Mouse (Mus musculus) limb, embryonic 11.5 days (tissue): Measurements from ENCODE around the gene Smtnl1. TPM values are rescaled to one million over a fixed set of nuclear protein-coding genes. Genes with fewer than 3 reads are reported as not detected.

Source experiments
- ATAC-seq: fragments of 200-750 bp; cut with Nextera tagmentation; 2 replicates; pipeline ENCODE4 v1.8.0; 2017; ENCODE audit warnings: low read depth; ENCODE audit not compliant: insufficient number of reproducible peaks, low FRiP score, low TSS enrichment
- DNase-seq: peaks from one replicate; pipeline ENCODE4 v3.0.0-alpha.2; 2015; ENCODE audit warnings: low spot score
- H3K27ac ChIP-seq: fragments of 300-500 bp; sonication (generic); replicated peaks from 2 replicates; pipeline ENCODE4 v1.5.1; 2014; ENCODE audit warnings: low read depth, mild to moderate bottlenecking, low read length
- H3K27me3 ChIP-seq: fragments of 300-500 bp; sonication (generic); 2 replicates; pipeline ENCODE4 v1.6.1; 2014; ENCODE audit warnings: mild to moderate bottlenecking, low read length, mixed read lengths; ENCODE audit not compliant: control insufficient read depth, insufficient read depth
- H3K36me3 ChIP-seq: fragments of 300-500 bp; sonication (generic); 2 replicates; pipeline ENCODE4 v1.6.1; 2014; ENCODE audit warnings: mild to moderate bottlenecking, low read length, moderate library complexity, mixed read lengths; ENCODE audit not compliant: control insufficient read depth, insufficient read depth
- H3K4me1 ChIP-seq: fragments of 300-500 bp; sonication (generic); 2 replicates; pipeline ENCODE4 v1.6.1; 2014; ENCODE audit warnings: low read length, mixed read lengths; ENCODE audit not compliant: control insufficient read depth, insufficient read depth
- H3K4me2 ChIP-seq: fragments of 300-500 bp; sonication (generic); 2 replicates; pipeline ENCODE4 v1.6.1; 2014; ENCODE audit warnings: low read depth, mild to moderate bottlenecking, moderate library complexity; ENCODE audit not compliant: severe bottlenecking
- H3K4me3 ChIP-seq: fragments of 300-500 bp; sonication (generic); 2 replicates; pipeline ENCODE4 v1.5.1; 2014; ENCODE audit warnings: low read depth, low read length
- H3K9ac ChIP-seq: fragments of 300-500 bp; sonication (generic); 2 replicates; pipeline ENCODE4 v1.6.1; 2014; ENCODE audit warnings: mild to moderate bottlenecking, low read length
- H3K9me3 ChIP-seq: fragments of 300-500 bp; sonication (generic); 2 replicates; pipeline ENCODE4 v1.6.1; 2016; ENCODE audit warnings: low read length; ENCODE audit not compliant: control insufficient read depth
- WGBS: fragments of 180-500 bp; shearing (Covaris S2); extraction: QIAGEN DNeasy Blood & Tissue Kit; methylation state at CpG from one replicate; pipeline ENCODE4 v1.1.7; 2014; 5-methylcytosine and 5-hydroxymethylcytosine counted together
- polyA plus RNA-seq: library from polyadenylated mRNA; unstranded; fragments of >200 nt; fragmentation: Nextera tagmentation; extraction: Ambion mirVana; gene quantifications from 2 replicates; pipeline ENCODE4 v1.2.1, GENCODE M21; 2014

The Smtnl1 gene
- polyA plus RNA-seq, 1 experiment from 2014 or later = 0.32 TPM

DNA sequence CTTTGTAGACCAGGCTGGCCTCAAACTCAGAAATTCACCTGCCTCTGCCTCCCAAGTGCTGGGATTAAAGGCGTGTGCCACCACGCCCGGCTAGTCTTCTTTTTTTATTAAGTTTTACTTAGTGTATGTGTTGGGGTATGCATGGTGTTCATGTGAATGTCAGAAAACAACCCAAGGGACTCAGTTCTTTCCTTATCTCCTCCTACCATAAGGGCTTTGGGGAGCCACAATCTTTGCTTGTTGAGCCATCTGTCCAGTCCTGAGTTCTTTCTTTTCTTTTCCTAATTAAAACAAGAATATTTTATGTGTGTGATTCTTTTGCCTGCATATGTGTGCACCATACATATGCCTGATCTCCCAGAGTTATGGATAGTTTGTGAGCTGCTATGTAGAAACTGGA lies 29.3 kb downstream of the Smtnl1 start:
- DNase-seq (no peak), ATAC-seq (no peak)
- no peak overlapping the region for H3K27ac ChIP-seq
- 96% methylated on average over 3 of the region's 3 CpGs for WGBS
- no peaks in the 10 kb centered on the region for H3K27me3 ChIP-seq
- no peak overlapping the region for H3K4me3 ChIP-seq
- no peaks in the 10 kb centered on the region for H3K9me3 ChIP-seq
- no peak overlapping the region for H3K4me2 ChIP-seq
- H3K9ac ChIP-seq = no peak overlapping the region
- no peaks in the 10 kb centered on the region for H3K36me3 ChIP-seq
- H3K4me1 ChIP-seq = no peaks in the 10 kb centered on the region

DNA sequence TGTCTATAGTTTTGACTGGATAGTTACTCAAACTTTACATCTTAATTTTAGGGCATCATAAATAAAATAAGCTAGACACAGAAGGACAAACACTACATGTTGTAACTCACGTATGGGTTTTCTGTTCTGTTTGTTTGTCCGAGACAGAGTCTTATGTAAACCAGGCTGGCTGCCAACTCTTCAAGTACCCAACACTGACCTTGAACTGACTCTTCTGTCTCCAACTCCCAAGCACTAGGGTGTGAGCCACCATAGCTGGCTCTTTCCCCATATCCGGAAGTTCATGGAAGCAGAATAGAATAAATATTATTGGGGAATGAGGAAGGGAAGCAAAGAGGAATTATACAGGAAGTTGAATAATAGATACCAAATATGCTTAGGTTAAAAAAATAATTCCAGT lies 29.9 kb downstream of the Smtnl1 start:
- Histone ChIP-seq H3K27ac (no peak overlapping the region), H3K9ac (no peak overlapping the region), H3K4me1 (no peaks in the 10 kb centered on the region), H3K36me3 (no peaks in the 10 kb centered on the region), H3K4me2 (no peak overlapping the region), H3K4me3 (no peak overlapping the region), H3K27me3 (no peaks in the 10 kb centered on the region), H3K9me3 (no peaks in the 10 kb centered on the region)
- no peak for DNase-seq
- 87% methylated on average over 3 of the region's 3 CpGs for WGBS
- ATAC-seq = no peak

DNA sequence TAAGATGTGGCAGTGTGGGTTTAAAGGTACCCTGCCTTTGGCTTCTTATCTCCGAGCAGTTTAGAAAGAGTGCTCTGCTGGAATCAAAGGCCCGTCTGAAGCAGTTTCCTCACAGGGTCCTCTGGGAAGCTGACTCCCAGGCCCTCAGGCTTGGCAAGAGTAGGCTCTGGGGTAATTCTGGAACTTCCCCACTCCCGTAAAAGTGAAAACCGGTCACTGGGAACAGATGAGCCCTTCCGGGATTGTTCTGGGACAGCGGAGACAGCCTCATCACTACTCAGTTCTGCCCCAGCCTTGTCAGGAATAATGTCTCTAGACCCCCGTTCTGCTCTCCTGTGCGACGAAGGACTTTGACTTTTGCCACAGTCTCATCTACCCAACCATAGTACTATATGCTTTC lies 32.0 kb downstream of the Smtnl1 start:
- DNase-seq (no peak), ATAC-seq (no peak)
- Histone ChIP-seq H3K27me3 (no peaks in the 10 kb centered on the region), H3K27ac (no peak overlapping the region), H3K36me3 (no peaks in the 10 kb centered on the region), H3K4me1 (no peaks in the 10 kb centered on the region), H3K4me2 (no peak overlapping the region), H3K9me3 (no peaks in the 10 kb centered on the region), H3K4me3 (no peak overlapping the region), H3K9ac (no peak overlapping the region)
- 50% methylated on average over 9 of the region's 9 CpGs for WGBS

DNA sequence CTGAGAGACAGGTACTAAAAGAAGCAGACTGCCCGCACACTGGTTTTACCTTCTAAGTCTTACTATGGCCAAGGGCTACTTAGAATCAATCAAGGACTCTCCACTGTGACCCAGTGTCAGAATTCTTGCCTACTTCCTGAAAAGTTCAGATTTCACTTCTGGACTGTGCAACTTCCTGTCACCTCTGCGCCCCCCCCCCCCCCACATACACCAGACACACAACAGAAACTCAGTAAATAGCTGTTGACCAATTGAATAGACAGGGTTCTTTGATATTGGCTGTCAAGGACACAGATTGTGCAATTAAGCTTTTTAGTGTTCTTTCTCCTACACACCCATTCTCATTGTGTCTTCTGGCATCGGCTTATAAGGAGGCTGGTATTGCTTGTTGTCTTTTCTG lies 34.1 kb downstream of the Smtnl1 start:
- no peaks in the 10 kb centered on the region for H3K36me3 ChIP-seq
- H3K27me3 ChIP-seq = no peaks in the 10 kb centered on the region
- ATAC-seq (no peak), DNase-seq (no peak)
- WGBS = 92% methylated on average over 3 of the region's 3 CpGs
- no peaks in the 10 kb centered on the region for H3K9me3 ChIP-seq
- no peak overlapping the region for H3K4me2 ChIP-seq
- no peak overlapping the region for H3K4me3 ChIP-seq
- no peaks in the 10 kb centered on the region for H3K4me1 ChIP-seq
- H3K27ac ChIP-seq = no peak overlapping the region
- H3K9ac ChIP-seq = no peak overlapping the region

DNA sequence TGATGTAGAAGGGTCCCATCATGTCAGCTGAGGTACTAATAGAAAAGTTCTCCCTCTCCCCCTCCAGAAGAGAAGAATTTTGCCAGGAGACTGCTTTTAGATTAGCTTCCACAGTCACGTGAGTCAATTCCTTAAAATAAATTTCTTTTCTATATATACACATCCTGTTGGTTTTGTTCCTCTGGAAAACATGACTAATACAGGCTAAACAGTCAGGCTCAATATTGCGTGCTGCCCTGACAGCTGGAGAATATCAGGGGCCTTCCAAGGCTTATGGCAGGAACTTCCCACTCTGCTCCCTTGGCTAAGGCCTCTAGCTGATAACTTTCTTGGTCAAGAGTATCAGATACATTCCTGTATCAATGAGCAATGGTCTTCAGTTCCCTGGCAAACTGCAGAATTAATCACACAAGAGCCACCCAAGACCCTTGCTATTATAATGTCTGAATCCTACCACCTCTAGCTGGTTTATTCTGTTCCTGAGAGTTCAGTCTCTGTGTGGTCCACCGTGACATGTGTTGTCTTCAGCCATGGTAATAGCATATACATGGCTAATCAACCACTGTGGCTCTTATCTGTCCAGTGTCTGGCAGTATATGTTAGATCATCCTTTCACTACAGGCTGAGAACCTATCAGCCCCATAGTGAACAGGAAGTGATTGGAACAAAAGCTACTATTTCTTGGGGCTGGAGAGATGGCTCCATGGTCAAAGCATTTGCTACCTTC lies 38.4 kb downstream of the Smtnl1 start:
- Histone ChIP-seq H3K9me3 (no peaks in the 10 kb centered on the region), H3K4me2 (no peak overlapping the region), H3K27me3 (no peaks in the 10 kb centered on the region), H3K27ac (no peak overlapping the region), H3K36me3 (no peaks in the 10 kb centered on the region), H3K9ac (no peak overlapping the region), H3K4me3 (no peak overlapping the region), H3K4me1 (no peaks in the 10 kb centered on the region)
- no peak for DNase-seq
- no peak for ATAC-seq
- WGBS = 88% methylated on average over 3 of the region's 3 CpGs

DNA sequence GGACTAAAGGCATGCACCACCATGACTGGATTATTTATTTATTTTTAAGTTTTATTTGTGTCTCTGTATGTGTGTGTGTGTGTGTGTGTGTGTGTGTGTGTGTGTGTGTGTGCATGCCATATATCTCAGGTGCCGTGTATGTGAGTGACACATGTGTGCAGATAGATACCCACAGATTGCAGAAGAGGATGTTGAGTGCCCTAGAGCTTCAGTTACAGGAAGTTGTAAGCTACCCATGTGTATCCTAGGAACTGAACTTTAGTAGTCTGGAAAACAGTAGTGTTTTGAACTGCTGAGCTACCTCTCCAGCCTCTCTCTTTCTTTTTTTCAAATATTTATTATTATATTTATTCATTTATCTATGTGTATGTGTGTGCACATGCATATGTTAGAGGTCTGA lies 39.1 kb downstream of the Smtnl1 start:
- no peak overlapping the region for H3K4me2 ChIP-seq
- DNase-seq (no peak), ATAC-seq (no peak)
- H3K36me3 ChIP-seq = no peaks in the 10 kb centered on the region
- H3K4me1 ChIP-seq = no peaks in the 10 kb centered on the region
- H3K9me3 ChIP-seq = no peaks in the 10 kb centered on the region
- WGBS = 94% methylated on average over 1 of the region's 1 CpGs
- no peak overlapping the region for H3K9ac ChIP-seq
- no peaks in the 10 kb centered on the region for H3K27me3 ChIP-seq
- H3K4me3 ChIP-seq = no peak overlapping the region
- H3K27ac ChIP-seq = no peak overlapping the region

DNA sequence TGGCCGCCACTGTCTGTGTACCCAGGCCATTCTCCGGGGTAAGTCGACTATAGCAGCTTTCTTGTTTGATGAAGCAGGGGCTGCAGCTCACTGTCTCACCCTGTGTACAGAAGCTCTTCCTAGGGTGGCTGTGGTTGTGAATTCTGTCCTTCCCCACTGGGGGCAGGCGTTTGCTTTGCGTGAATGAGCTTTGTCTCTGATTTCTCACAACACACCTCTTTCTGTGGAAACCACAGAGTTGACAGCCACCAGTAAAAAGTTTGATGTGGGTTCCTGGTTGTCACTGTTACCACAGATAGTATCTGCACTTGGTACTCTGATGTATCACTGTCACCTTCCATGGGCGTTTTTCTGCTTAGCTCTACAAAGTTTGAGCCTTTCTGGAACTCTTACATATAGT lies 43.2 kb downstream of the Smtnl1 start:
- Histone ChIP-seq H3K36me3 (no peaks in the 10 kb centered on the region), H3K9ac (no peak overlapping the region), H3K4me3 (no peak overlapping the region), H3K9me3 (no peaks in the 10 kb centered on the region), H3K4me2 (no peak overlapping the region), H3K27me3 (no peaks in the 10 kb centered on the region), H3K4me1 (peaks cover 4% of the 10 kb centered on the region; the same call in 1 of the 2 replicates), H3K27ac (no peak overlapping the region)
- WGBS = 62% methylated on average over 6 of the region's 6 CpGs
- DNase-seq (no peak), ATAC-seq (no peak)

DNA sequence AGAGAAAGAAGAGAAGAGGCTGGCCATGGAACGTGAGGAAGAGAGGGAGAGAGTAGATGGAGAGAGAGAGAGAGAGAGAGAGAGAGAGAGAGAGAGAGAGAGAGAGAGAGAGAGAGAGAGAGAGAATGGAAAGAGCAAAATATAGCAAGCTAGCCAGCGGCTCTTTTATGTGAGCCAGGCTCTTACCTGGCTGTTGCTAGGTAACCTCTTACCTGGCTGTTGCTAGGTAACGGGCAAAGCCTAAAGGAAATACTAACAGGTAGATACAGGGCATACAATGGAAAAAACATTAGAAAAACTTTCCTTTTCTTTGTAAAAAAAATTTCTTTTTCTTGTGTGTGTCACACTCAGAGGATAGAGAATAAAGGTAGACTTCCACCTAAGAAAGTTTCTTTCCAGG lies 44.7 kb downstream of the Smtnl1 start:
- Histone ChIP-seq H3K9me3 (no peaks in the 10 kb centered on the region), H3K27me3 (no peaks in the 10 kb centered on the region), H3K4me2 (no peak overlapping the region), H3K4me1 (peaks cover 4% of the 10 kb centered on the region; the same call in 1 of the 2 replicates), H3K36me3 (no peaks in the 10 kb centered on the region), H3K4me3 (no peak overlapping the region), H3K27ac (no peak overlapping the region), H3K9ac (no peak overlapping the region)
- ATAC-seq (no peak), DNase-seq (no peak)
- 62% methylated on average over 3 of the region's 3 CpGs for WGBS

DNA sequence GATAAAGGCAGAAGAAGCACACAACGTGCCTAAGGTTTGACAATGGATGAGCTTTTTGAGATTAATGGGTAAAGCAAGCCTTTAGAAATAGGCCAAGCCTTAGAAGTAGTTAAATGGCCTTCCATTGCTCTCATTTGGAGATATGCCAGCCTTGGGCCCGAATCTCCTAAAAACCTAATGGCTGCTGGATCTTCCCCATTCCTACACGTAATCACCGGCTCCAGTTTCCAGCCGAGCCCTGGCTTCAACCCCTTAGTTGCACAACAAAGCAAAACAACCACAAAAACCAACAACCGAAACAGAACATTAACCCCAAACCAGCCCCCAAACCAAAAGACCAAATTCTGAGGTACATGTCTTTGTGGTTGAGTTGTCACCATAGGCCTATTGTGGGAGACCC lies 46.8 kb downstream of the Smtnl1 start:
- no peaks in the 10 kb centered on the region for H3K27me3 ChIP-seq
- 88% methylated on average over 6 of the region's 6 CpGs for WGBS
- H3K36me3 ChIP-seq = no peaks in the 10 kb centered on the region
- ATAC-seq = no peak
- no peak overlapping the region for H3K27ac ChIP-seq
- no peak overlapping the region for H3K4me2 ChIP-seq
- H3K4me1 ChIP-seq = peaks cover 4% of the 10 kb centered on the region; the same call in 1 of the 2 replicates
- DNase-seq = no peak
- no peak overlapping the region for H3K9ac ChIP-seq
- H3K9me3 ChIP-seq = no peaks in the 10 kb centered on the region
- H3K4me3 ChIP-seq = no peak overlapping the region
